Mouse (Mus musculus) left cerebral cortex, postnatal 25 days (tissue): Measurements from ENCODE around the gene Exosc7. TPM values are rescaled to one million over a fixed set of nuclear protein-coding genes. Genes with fewer than 3 reads are reported as not detected.

Source experiments
- DNase-seq, 2 experiments: peaks; one replicate each; pipeline ENCODE4 v3.0.0; 2022; ENCODE audit warnings: low spot score in 2 of 2, mixed read lengths in 1 of 2
- intact Hi-C: fragments of 180-260 bp; cut with DNase I; formaldehyde crosslinking; loops from one replicate; pipeline ENCODE4 v1.15.1; 2025
- total RNA-seq, 2 experiments: library from RNA; stranded (reverse); gene quantifications; 2 replicates each; pipeline ENCODE4 v1.2.3; 2021

Exosc7 gene
- total RNA-seq, 2 experiments from 2014 or later, result 39.3 to 43.1 TPM

GRCm38 (mm10) chr9:123177380-123178048 is 64.5 kb downstream of the Exosc7 start:
- intact Hi-C loops, result no loop called here
- no peak for DNase-seq

GRCm38 (mm10) chr9:123180003-123180402 is 67.0 kb downstream of the Exosc7 start:
- DNase-seq, result no peak
- intact Hi-C loops, result no loop called here

GRCm38 (mm10) chr9:123183226-123183625 is 70.2 kb downstream of the Exosc7 start:
- no peak for DNase-seq
- intact Hi-C loops, result no loop called here

- intact Hi-C loops, result no loop called here
- DNase-seq, result no peak
These were observed 72.5 kb downstream of the Exosc7 start for GRCm38 (mm10) chr9:123185546-123185945.

Other genes with a start within 250 kb of the Exosc7 start
- gene Zfp445, start 247.2 kb upstream of the Exosc7 start, total RNA-seq, result 100 to 1,000 TPM; 151 to 172 TPM
- 1 to 10 TPM; 4.1 to 5.0 TPM for gene Zkscan7, start 227.5 kb upstream of the Exosc7 start, total RNA-seq
- 1 to 10 TPM; 7.0 to 7.2 TPM for gene Zfp105, start 190.1 kb upstream of the Exosc7 start, total RNA-seq
- gene 1110059G10Rik, start 162.2 kb upstream of the Exosc7 start, total RNA-seq, result 10 to 100 TPM; 20.9 to 22.5 TPM
- gene Kif15, start 162.2 kb upstream of the Exosc7 start, total RNA-seq, result under 1 TPM; 0.46 to 0.48 TPM
- gene Tmem42, start 91.9 kb upstream of the Exosc7 start, total RNA-seq, result 10 to 100 TPM; 23.0 to 31.4 TPM
- 1 to 10 TPM; 1.3 to 2.2 TPM for gene Tgm4, start 78.5 kb upstream of the Exosc7 start, total RNA-seq
- 10 to 100 TPM; 67.1 to 68.9 TPM for gene Zdhhc3, start within 50 bp of the Exosc7 start, total RNA-seq
- gene Clec3b, start 37.7 kb downstream of the Exosc7 start, total RNA-seq, result 1 to 10 TPM; 3.6 to 3.7 TPM
- gene Cdcp1, start 102.8 kb downstream of the Exosc7 start, total RNA-seq, result under 1 TPM; 0.11 to 0.23 TPM
- 10 to 100 TPM; 56.5 to 75.0 TPM for gene Tmem158, start 147.5 kb downstream of the Exosc7 start, total RNA-seq